Mouse (Mus musculus) layer of hippocampus, adult 18-20 months (tissue): ENCODE results near the gene Selenos. TPM values are rescaled to one million over a fixed set of nuclear protein-coding genes. Genes with fewer than 3 reads are reported as not detected.

Experiments used
- DNase-seq, 2 experiments: peaks; one replicate each; pipeline ENCODE4 v3.0.0; 2022; ENCODE audit warnings: low spot score in 2 of 2
- total RNA-seq, 2 experiments: library from RNA; stranded (reverse); gene quantifications; 2 replicates each; pipeline ENCODE4 v1.2.3; 2021

Selenos gene
- total RNA-seq, 2 experiments from 2014 or later: 46.2 to 50.4 TPM

GRCm38 (mm10) chr7:66116906-66117482 is 37.5 kb downstream of the Selenos start:
- no peak for DNase-seq

- DNase-seq: no peak
These were observed 38.6 kb downstream of the Selenos start for GRCm38 (mm10) chr7:66118046-66118445.

GRCm38 (mm10) chr7:66118796-66119195 is 39.3 kb downstream of the Selenos start:
- no peak for DNase-seq

GRCm38 (mm10) chr7:66120139-66120538 is 40.7 kb downstream of the Selenos start:
- no peak for DNase-seq

- no peak for DNase-seq
These were observed 41.4 kb downstream of the Selenos start for GRCm38 (mm10) chr7:66120702-66121396.

- no peak for DNase-seq
These were observed 45.1 kb downstream of the Selenos start for GRCm38 (mm10) chr7:66124551-66124968.

- DNase-seq: no peak
These were observed 45.9 kb downstream of the Selenos start for GRCm38 (mm10) chr7:66125368-66125767.

GRCm38 (mm10) chr7:66127951-66128645 is 48.6 kb downstream of the Selenos start:
- DNase-seq: no peak

GRCm38 (mm10) chr7:66128857-66129256 is 49.4 kb downstream of the Selenos start:
- no peak for DNase-seq

GRCm38 (mm10) chr7:66130296-66130695 is 50.8 kb downstream of the Selenos start:
- no peak for DNase-seq

GRCm38 (mm10) chr7:66131776-66132421 is 52.5 kb downstream of the Selenos start:
- DNase-seq: no peak

- DNase-seq: no peak
These were observed 54.7 kb downstream of the Selenos start for GRCm38 (mm10) chr7:66134154-66134553.

- no peak for DNase-seq
These were observed 56.2 kb downstream of the Selenos start for GRCm38 (mm10) chr7:66135644-66136043.

GRCm38 (mm10) chr7:66136187-66136586 is 56.7 kb downstream of the Selenos start:
- DNase-seq: no peak

- DNase-seq: no peak
These were observed 57.9 kb downstream of the Selenos start for GRCm38 (mm10) chr7:66137309-66137708.

- DNase-seq: peak in 1 of 2 experiments; percentile 28
These were observed 58.9 kb downstream of the Selenos start for GRCm38 (mm10) chr7:66138301-66138700.

GRCm38 (mm10) chr7:66138878-66139277 is 59.4 kb downstream of the Selenos start:
- DNase-seq: no peak

Other genes with a start within 250 kb of the Selenos start
- gene Pcsk6, start 217.9 kb upstream of the Selenos start, total RNA-seq: 10 to 100 TPM; 16.9 to 19.5 TPM
- not detected for gene Gm45213, start 36.0 kb upstream of the Selenos start, total RNA-seq
- gene Snrpa1, start 20.6 kb upstream of the Selenos start, total RNA-seq: 10 to 100 TPM; 31.0 to 34.0 TPM
- gene Chsy1, start 29.9 kb downstream of the Selenos start, total RNA-seq: 10 to 100 TPM; 16.6 to 16.7 TPM